Mouse (Mus musculus): ENCODE measurements around the gene Krcc1.
"Not testable (repeated sequence)": the region's sequence is repeated elsewhere in the genome, so short reads cannot be mapped to it uniquely, and the experiment has no call there.

Gene Krcc1

GRCm38 (mm10) chr6:71261060-71261459 lies 10.4 kb upstream of the Krcc1 start:
- no peak for DNase-seq (ENCODE audit: extremely low spot score, low read depth, low spot score)

GRCm38 (mm10) chr6:71262142-71262833 lies 9.2 kb upstream of the Krcc1 start:
- no peak for DNase-seq (ENCODE audit: extremely low spot score, low read depth, low spot score)

- DNase-seq (ENCODE audit: extremely low spot score, low read depth, low spot score) = not testable (repeated sequence)
Measured at GRCm38 (mm10) chr6:71267603-71268002, 3.9 kb upstream of the Krcc1 start.

GRCm38 (mm10) chr6:71268929-71269685 lies 2.4 kb upstream of the Krcc1 start:
- no peak for DNase-seq (ENCODE audit: extremely low spot score, low read depth, low spot score)

GRCm38 (mm10) chr6:71269686-71270050 lies 1.8 kb upstream of the Krcc1 start:
- DNase-seq (ENCODE audit: extremely low spot score, low read depth, low spot score) = not testable (repeated sequence)

- no peak for DNase-seq (ENCODE audit: extremely low spot score, low read depth, low spot score)
Measured at GRCm38 (mm10) chr6:71270301-71271056, 998 bp upstream of the Krcc1 start.

GRCm38 (mm10) chr6:71271057-71271388 lies 454 bp upstream of the Krcc1 start:
- no peak for DNase-seq (ENCODE audit: extremely low spot score, low read depth, low spot score)

- no peak for DNase-seq (ENCODE audit: extremely low spot score, low read depth, low spot score)
Measured at GRCm38 (mm10) chr6:71272316-71272741, 852 bp downstream of the Krcc1 start.

- no peak for DNase-seq (ENCODE audit: extremely low spot score, low read depth, low spot score)
Measured at GRCm38 (mm10) chr6:71273715-71274114, 2.2 kb downstream of the Krcc1 start.

- no peak for DNase-seq (ENCODE audit: extremely low spot score, low read depth, low spot score)
Measured at GRCm38 (mm10) chr6:71274621-71275020, 3.1 kb downstream of the Krcc1 start.

- no peak for DNase-seq (ENCODE audit: extremely low spot score, low read depth, low spot score)
Measured at GRCm38 (mm10) chr6:71279418-71279817, 7.9 kb downstream of the Krcc1 start.

GRCm38 (mm10) chr6:71293509-71293908 lies 22.0 kb downstream of the Krcc1 start:
- DNase-seq (ENCODE audit: extremely low spot score, low read depth, low spot score) = no peak

GRCm38 (mm10) chr6:71295303-71295702 lies 23.8 kb downstream of the Krcc1 start:
- no peak for DNase-seq (ENCODE audit: extremely low spot score, low read depth, low spot score)

- DNase-seq (ENCODE audit: extremely low spot score, low read depth, low spot score) = no peak
Measured at GRCm38 (mm10) chr6:71298051-71298450, 26.6 kb downstream of the Krcc1 start.

GRCm38 (mm10) chr6:71298751-71299150 lies 27.3 kb downstream of the Krcc1 start:
- peak; percentile 10 for DNase-seq (ENCODE audit: extremely low spot score, low read depth, low spot score)

- no peak for DNase-seq (ENCODE audit: extremely low spot score, low read depth, low spot score)
Measured at GRCm38 (mm10) chr6:71302097-71302731, 30.7 kb downstream of the Krcc1 start.

GRCm38 (mm10) chr6:71307486-71307885 lies 36.0 kb downstream of the Krcc1 start:
- DNase-seq (ENCODE audit: extremely low spot score, low read depth, low spot score) = no peak

GRCm38 (mm10) chr6:71321826-71322283 lies 50.4 kb downstream of the Krcc1 start, which contains the start of gene Smyd1:
Gene Smyd1 (minus strand): TSS chr6:71322233.
- DNase-seq (ENCODE audit: extremely low spot score, low read depth, low spot score) = no peak

- DNase-seq (ENCODE audit: extremely low spot score, low read depth, low spot score) = no peak
Measured at GRCm38 (mm10) chr6:71322491-71322921, 51.0 kb downstream of the Krcc1 start, which contains the start of gene Cd8b1. Gene Cd8b1 (plus strand): TSS chr6:71322788.

- no peak for DNase-seq (ENCODE audit: extremely low spot score, low read depth, low spot score)
Measured at GRCm38 (mm10) chr6:71324816-71325215, 53.3 kb downstream of the Krcc1 start.

GRCm38 (mm10) chr6:71329881-71330280 lies 58.4 kb downstream of the Krcc1 start:
- DNase-seq (ENCODE audit: extremely low spot score, low read depth, low spot score) = no peak

All from hindlimb bud, embryonic 11.5 days (tissue).